Mouse (Mus musculus) heart, embryonic 15.5 days (tissue): ENCODE measurements around the gene Csrnp2. TPM values are rescaled to one million over a fixed set of nuclear protein-coding genes. Genes with fewer than 3 reads are reported as not detected.

Experiments used
- ATAC-seq: fragments of 200-750 bp; cut with Nextera tagmentation; replicated peaks from 2 replicates; pipeline ENCODE4 v1.8.0; 2017; ENCODE audit warnings: low read depth, moderate TSS enrichment; ENCODE audit not compliant: insufficient number of reproducible peaks, insufficient read depth, low FRiP score
- H3K27ac ChIP-seq: fragments of 300-500 bp; sonication (generic); 2 replicates; pipeline ENCODE4 v1.5.1; 2015; ENCODE audit warnings: mild to moderate bottlenecking, inconsistent platforms
- H3K27me3 ChIP-seq: fragments of 300-500 bp; sonication (generic); 2 replicates; pipeline ENCODE4 v1.6.1; 2015; ENCODE audit warnings: inconsistent platforms
- H3K36me3 ChIP-seq: fragments of 300-500 bp; sonication (generic); 2 replicates; pipeline ENCODE4 v1.6.1; 2015; ENCODE audit warnings: mild to moderate bottlenecking, inconsistent platforms
- H3K4me1 ChIP-seq: fragments of 300-500 bp; sonication (generic); replicated peaks from 2 replicates; pipeline ENCODE4 v1.6.1; 2015; ENCODE audit warnings: inconsistent platforms
- H3K4me2 ChIP-seq: fragments of 300-500 bp; sonication (generic); 2 replicates; pipeline ENCODE4 v1.6.1; 2015; ENCODE audit warnings: inconsistent platforms, mild to moderate bottlenecking, moderate library complexity
- H3K4me3 ChIP-seq: fragments of 300-500 bp; sonication (generic); 2 replicates; pipeline ENCODE4 v1.5.1; 2015; ENCODE audit warnings: mild to moderate bottlenecking, inconsistent platforms
- H3K9ac ChIP-seq: fragments of 300-500 bp; sonication (generic); 2 replicates; pipeline ENCODE4 v1.6.1; 2015; ENCODE audit warnings: mild to moderate bottlenecking, inconsistent platforms
- H3K9me3 ChIP-seq: fragments of 300-500 bp; sonication (generic); replicated peaks from 2 replicates; pipeline ENCODE4 v1.6.1; 2016; ENCODE audit warnings: inconsistent platforms
- WGBS: fragments of 180-500 bp; shearing (Covaris S2); methylation state at CpG from one replicate; pipeline ENCODE4 v1.1.7; 2015; ENCODE audit warnings: mixed read lengths; 5-methylcytosine and 5-hydroxymethylcytosine counted together
- polyA plus RNA-seq: library from polyadenylated mRNA; unstranded; fragments of >200 nt; fragmentation: Nextera tagmentation; extraction: Ambion mirVana; gene quantifications from 2 replicates; pipeline ENCODE4 v1.2.1, GENCODE M21; 2015

Gene Csrnp2
- polyA plus RNA-seq, 1 experiment from 2014 or later = 6.8 TPM

DNA sequence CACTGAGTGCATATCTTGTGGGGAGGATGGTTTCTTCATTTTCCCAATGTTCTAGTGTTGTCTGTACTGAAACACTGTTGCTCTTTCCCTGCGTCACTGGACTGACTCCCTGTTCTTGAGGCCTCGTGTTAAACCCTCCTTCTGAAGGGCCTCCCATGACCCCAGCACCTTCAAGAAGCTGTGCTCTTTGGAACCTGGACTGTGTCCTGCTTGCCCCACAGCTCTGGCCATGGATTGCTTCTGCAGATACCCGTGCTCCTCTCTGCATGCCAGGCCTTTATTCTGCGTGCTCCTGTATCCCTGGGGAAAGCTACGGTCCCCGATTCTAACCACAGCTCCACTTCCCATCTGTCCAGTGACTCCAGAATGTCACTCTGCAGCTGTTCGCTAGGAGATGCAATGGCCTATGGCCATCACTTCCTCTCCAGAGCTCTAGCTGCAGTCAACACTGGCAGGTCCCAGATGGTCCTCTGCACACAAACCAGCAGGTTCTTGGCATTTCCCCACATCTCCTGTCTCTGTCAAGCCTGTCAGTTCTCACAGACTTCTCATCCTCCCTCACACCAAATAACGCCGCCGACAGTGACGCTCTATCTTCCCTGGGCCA lies 65.2 kb downstream of the Csrnp2 start:
- peaks cover 6% of the 10 kb centered on the region for H3K4me1 ChIP-seq
- no peak overlapping the region for H3K4me3 ChIP-seq
- ATAC-seq = no peak
- H3K27ac ChIP-seq = no peak overlapping the region
- H3K9me3 ChIP-seq = no peaks in the 10 kb centered on the region
- WGBS = 65% methylated on average over 11 of the region's 11 CpGs
- no peak overlapping the region for H3K4me2 ChIP-seq
- H3K27me3 ChIP-seq = peaks cover 9% of the 10 kb centered on the region
- H3K36me3 ChIP-seq = no peaks in the 10 kb centered on the region
- H3K9ac ChIP-seq = no peak overlapping the region

Other genes with a start within 250 kb of the Csrnp2 start
- not detected in 2 replicates for gene Tmprss12, start 214.7 kb downstream of the Csrnp2 start, polyA plus RNA-seq
- 4.2 and 5.4 TPM in 2 replicates for gene Mettl7a1, start 191.3 kb downstream of the Csrnp2 start, polyA plus RNA-seq
- gene Mettl7a3, start 160.6 kb downstream of the Csrnp2 start, polyA plus RNA-seq = not detected in 2 replicates
- gene Methig1, start 142.3 kb downstream of the Csrnp2 start, polyA plus RNA-seq = not detected in 2 replicates
- not detected in 2 replicates for gene Mettl7a2, start 142.3 kb downstream of the Csrnp2 start, polyA plus RNA-seq
- gene Higd1c, start 130.9 kb downstream of the Csrnp2 start, polyA plus RNA-seq = not detected in 2 replicates
- 0.09 TPM in 1 of 2 replicates, not detected in the other for gene Gm5475, start 73.3 kb downstream of the Csrnp2 start, polyA plus RNA-seq
- 11.6 and 14.9 TPM in 2 replicates for gene Slc11a2, start 70.4 kb downstream of the Csrnp2 start, polyA plus RNA-seq
- 11.6 and 16.4 TPM in 2 replicates for gene Letmd1, start 26.5 kb downstream of the Csrnp2 start, polyA plus RNA-seq
- gene Tfcp2, start 56.5 kb upstream of the Csrnp2 start, polyA plus RNA-seq = 15.8 and 20.1 TPM in 2 replicates
- 4.3 and 5.1 TPM in 2 replicates for gene Pou6f1, start 104.5 kb upstream of the Csrnp2 start, polyA plus RNA-seq
- 201 and 225 TPM in 2 replicates for gene Dazap2, start 119.9 kb upstream of the Csrnp2 start, polyA plus RNA-seq
- 14.6 and 15.3 TPM in 2 replicates for gene Smagp, start 141.5 kb upstream of the Csrnp2 start, polyA plus RNA-seq
- gene Bin2, start 174.1 kb upstream of the Csrnp2 start, polyA plus RNA-seq = 2.6 and 9.4 TPM in 2 replicates
- gene Cela1, start 192.4 kb upstream of the Csrnp2 start, polyA plus RNA-seq = 1.4 and 2.2 TPM in 2 replicates
- gene Galnt6, start 233.9 kb upstream of the Csrnp2 start, polyA plus RNA-seq = 0.31 and 1.2 TPM in 2 replicates